Mouse (Mus musculus) activated CD4-positive, CD25-positive, alpha-beta regulatory T cell, adult 4 months (primary cell): Measurements from ENCODE around the gene Hk3. TPM values are rescaled to one million over a fixed set of nuclear protein-coding genes. Genes with fewer than 3 reads are reported as not detected.
A peak's percentile ranks its signal among the peaks of the same experiment; 100 is the strongest.

Experiments
- ATAC-seq: one replicate; pipeline ENCODE4 v1.8.0; 2017
- polyA plus RNA-seq, 2 experiments: library from polyadenylated mRNA; unstranded; fragments of 100-300 nt; shearing (Covaris generic); gene quantifications; one replicate each; pipeline ENCODE4 v1.2.1; 2017

The Hk3 gene
- under 1 TPM; 0.41 to 0.68 TPM for polyA plus RNA-seq

DNA sequence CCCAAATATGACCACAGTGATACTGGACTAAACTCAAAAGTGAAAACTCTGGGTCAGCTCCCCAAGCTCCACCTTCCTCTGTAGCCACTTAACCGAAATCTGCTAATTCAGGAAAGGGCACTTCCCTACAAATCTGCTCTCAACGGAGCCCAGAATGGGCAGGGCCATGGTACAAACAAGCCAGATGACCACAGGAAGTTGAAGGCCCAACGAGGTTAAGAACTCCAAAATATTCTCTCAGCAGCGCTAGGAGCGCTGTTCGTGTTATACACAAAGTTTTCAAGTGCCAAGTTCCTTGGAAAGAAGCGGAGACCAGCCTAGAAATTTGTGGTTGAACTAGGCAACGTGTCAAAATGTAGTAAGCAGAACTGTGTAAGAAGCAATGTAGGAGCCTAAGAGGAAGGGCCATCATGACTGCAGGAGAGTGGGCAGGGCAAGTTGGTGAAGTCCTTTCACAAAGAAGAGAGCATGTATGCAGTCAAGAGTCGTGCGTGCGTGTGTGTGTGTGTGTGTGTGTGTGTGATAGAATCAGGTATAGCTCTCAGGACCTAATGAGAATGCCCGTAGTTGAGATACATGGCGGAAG, at the start of gene Hk3:
TSS of gene Hk3 (minus strand) at position 192 of the 586 bp plus-strand sequence.
- ATAC-seq: no peak

DNA sequence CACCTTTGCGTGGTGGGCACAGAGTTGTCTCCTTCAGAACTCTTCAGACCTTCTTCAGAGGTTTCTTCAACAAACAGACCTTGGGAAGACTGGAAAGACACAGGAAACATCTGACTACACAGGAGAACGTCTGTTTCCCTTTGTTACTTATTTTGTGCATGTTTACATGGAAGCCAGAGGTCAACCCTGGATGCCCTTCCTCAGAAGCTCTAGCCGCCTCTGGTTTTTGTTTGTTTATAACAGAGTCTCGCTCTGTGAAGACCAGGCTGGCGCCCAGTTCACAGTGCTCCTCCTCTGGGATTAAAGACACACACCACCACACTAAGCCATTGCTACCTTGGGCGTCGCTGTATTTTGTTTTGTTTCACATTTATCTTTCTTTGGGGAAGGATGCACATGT, 48.5 kb upstream of the Hk3 start:
- ATAC-seq: no peak

DNA sequence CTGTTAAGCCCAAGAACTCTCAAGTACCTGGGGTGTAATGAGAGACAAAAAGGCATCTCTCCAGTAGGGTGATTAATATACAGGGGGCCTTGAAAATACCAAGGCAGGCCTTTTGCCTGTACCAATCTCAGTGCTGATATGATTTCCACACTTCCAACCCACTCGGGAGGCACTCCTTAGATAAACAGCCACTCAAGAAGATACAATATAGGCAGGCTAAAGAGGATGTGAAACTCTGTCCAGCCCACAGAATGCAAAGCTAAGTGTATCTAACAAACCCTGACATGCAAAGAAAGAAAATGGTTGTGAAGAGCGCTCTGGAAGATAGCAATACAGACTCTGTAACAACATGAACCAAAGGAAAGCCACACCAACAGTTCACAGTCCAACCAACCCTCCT, 42.1 kb upstream of the Hk3 start:
- no peak for ATAC-seq

DNA sequence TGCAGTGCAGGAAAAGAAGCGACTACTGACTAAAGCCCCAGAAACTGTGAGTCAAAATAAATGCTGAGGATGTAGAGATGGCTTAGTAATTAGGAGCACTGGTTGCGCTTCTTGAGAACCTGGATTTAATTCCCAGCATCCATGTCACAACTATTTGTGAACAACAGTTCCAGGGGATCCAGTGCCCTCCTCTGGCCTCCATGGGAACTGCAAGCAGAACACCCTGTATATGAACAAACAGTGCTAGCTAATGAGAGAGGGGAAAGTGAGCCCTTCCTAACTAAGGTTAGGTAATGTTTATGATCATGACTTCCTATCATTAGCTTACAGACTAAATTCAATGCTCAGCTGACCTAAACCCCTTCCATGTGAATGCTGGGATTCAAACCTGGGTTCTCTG, 36.9 kb upstream of the Hk3 start:
- ATAC-seq: no peak

DNA sequence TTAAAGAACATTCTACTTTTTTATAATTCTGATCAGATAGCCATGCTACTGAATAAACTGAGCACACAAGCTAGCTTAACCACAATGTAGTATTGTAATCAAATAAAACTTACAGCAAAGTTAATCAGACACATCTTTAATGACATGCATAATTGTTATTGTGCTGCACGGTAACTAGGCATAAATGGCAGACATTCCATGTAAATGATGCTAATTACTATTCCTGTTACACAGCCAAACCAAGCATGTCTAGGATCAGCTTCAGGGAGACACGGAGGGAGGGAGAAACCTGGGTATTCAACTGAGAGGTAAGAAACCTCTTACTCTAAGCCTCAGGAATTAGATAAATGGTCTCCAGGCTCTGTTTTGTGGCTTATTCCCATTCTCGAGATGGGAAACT, 26.5 kb upstream of the Hk3 start:
- no peak for ATAC-seq

GRCm38 (mm10) chr13:55040016-55040415, 18.8 kb upstream of the Hk3 start:
- ATAC-seq: no peak

- no peak for ATAC-seq
Measured at GRCm38 (mm10) chr13:55024215-55024614, 3.0 kb upstream of the Hk3 start.

DNA sequence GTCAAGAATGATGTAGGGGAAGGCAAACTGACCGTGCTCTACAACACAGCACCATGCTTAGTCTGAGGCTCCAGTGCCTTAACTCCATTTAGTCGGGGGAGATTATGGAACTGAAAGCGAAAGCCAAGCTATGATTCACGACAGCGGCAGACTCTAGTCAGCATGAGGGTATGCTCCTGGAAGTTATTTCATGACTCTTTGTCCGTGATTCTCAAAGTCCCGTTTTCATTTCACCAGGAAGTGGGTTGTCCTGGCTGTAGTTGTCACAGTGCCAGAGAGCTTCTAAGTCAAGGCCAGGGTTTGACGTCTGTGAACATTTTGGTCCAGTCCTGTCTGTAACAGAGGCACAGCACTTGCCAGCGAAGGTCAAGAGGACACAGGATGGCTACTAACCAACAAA, 1.5 kb upstream of the Hk3 start:
- peak; percentile 59 for ATAC-seq

DNA sequence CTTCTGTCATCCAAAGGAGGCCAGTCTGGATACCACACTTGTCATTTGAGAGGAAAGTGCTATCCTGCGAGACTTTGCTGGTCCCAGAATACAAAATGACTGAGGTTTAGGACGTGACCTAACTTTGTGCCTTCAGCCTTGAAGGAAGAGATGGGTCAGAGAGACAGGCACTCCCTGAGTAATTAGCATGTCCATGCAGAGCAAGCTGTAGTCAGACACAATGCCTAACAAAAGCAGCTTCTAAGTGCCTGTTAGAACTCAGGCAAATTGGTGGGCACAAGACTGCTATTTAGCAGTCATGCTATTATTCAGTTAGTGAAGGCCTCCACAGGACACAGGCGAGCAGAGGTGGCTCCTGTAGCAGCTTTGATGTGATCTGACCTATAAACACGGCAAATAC, 1.1 kb upstream of the Hk3 start:
- ATAC-seq: no peak

DNA sequence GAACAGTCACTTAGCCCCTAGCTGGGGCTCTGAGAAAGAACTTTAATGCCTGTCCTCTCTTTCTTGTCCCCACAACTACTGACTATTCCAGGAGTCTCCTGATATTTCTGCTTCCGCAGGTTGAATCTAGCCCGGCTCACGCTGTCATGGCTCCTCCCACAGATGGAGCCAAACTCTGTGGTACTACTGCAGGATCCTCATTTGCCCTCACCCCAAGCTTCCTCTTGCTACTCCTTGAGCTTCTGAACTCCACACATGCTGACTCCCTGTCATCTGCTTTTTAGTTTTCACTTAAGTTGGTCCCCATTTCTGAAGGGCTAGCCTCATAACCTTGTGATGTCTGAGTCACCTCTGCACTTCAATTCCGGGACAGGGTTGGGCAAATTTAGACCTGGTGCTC, 1.1 kb downstream of the Hk3 start:
- no peak for ATAC-seq

- ATAC-seq: peak; percentile 7
Measured at GRCm38 (mm10) chr13:55019181-55019580, 2.0 kb downstream of the Hk3 start.

DNA sequence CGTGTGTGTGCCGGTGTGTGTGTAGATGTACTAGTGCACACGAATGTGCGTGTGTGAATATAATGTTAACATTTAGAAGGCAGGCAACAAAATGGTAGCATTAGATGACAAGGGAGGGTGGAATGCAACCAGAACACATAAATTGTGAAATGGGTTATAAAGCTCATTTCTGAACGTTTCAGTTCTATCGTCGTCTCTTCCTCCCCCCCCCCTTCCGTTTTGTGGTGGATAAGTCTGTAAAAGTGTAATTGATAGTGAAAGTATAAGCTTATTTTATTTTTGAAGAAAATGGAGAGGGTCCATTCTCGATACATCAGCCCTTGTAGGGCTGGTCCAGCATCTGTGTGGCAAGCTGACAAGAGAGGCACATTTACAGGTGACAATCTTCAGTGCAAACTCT, 2.5 kb downstream of the Hk3 start:
- peak; percentile 34 for ATAC-seq

DNA sequence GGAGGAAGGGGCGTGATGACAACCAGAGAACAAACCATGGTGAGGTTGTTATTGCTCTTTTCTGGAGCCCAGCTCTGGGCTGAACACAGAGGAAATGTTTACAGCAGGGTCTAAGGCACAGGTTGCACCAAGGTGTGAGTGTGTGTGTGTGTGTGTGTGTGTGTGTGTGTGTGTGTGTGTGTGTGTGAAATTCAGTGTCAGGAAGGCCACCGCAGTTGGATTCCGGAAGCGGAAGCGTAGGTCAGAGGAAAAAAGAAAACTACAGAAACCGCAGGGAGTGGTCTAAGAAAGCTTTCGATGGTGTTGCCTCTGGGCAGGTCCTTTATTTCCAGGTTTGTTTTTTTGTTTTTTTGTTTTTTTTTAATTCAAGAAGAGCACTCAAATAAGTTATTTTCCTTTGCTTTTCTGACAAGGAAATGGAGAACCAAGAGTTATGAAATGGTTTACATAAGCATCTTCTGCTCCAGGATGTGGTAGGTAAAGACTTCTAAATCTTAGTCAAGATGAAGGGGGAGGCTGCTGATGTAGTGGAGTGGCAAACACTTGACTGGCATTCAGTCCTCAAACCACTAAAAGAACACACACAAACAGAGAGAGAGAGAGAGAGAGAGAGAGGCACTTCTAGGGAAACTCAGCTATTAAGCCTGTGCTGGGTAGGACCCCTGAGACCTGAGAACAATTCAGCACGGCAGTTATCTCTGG, 3.1 kb downstream of the Hk3 start:
- ATAC-seq: peak; percentile 67

- ATAC-seq: no peak
Measured at GRCm38 (mm10) chr13:55017154-55017897, 3.9 kb downstream of the Hk3 start.

DNA sequence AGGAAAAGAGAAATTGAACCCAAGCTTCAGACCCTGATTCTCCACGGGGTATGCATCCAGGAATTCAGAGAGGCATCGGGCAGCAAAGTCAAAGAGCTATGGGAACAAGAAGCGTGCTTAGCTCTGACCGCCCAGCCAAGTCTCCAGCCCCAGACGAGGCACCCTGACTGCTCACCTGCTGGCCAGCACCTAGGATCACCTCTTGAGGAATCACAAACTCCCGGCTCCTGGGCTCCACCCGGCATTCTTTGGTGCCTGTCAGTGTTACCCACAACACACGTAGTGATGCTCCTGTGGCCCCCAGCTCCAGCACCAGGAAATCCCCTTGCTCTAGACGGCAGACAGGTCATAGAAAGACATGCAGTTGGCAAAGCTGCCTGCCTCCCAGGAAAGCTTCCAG, 6.7 kb downstream of the Hk3 start:
- no peak for ATAC-seq

- no peak for ATAC-seq
Measured at GRCm38 (mm10) chr13:55013702-55014344, 7.4 kb downstream of the Hk3 start.

GRCm38 (mm10) chr13:55011981-55012478, 9.2 kb downstream of the Hk3 start:
- no peak for ATAC-seq

DNA sequence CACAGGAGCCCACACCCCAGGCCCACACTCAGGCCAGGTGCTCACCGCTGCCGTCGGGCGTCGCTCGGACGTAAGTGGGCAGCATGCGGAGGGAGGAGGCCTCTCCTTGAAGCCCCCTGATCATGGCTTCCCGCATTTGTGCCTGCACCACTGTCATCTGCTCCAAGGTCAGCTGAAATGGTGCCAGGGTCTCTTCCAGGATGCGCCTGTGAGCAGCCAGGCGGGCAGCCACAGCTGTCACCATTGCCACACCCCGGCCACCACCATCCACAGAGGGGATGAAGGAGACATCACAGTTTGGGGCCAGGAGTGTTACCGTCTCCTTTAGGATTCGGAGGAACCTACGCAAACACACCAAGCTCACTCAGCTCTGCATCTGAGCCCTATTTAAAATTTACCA, 10.1 kb downstream of the Hk3 start:
- ATAC-seq: no peak

DNA sequence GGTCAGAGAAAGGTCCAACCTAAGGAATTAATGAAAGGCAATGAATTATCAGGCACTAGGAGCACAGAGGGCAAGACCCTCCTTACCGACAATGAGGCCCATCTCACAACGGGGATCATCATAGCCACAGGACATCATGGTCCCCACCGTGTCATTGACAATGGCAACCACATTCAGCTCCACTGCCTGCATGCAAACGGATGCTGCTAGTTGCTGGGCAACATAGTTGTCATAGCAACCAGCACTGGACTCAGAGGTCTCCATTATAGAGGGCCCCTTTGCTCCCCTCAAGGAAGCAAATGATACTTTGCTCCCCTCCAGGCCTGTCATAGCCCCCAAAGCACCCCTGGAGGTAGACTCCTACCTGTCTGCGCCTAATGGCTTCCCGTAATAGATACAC, 12.6 kb downstream of the Hk3 start:
- ATAC-seq: no peak

DNA sequence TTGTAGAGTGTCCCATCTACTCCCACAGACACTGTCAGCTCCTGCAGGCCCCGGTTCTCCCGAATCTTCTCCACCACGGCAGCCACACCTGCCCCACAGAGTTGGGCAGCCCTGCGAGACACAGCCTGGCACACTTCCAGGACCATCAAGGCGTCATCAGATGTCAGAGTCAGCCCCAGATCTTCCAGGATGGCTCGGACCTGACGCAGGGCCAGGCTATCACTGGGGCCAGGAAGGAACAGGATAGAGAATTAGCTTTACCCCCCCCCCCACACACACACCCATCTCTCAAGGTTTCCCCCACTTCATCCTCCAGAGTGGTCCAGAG, 14.8 kb downstream of the Hk3 start:
- ATAC-seq: no peak

- no peak for ATAC-seq
Measured at GRCm38 (mm10) chr13:55005691-55006414, 15.3 kb downstream of the Hk3 start.

DNA sequence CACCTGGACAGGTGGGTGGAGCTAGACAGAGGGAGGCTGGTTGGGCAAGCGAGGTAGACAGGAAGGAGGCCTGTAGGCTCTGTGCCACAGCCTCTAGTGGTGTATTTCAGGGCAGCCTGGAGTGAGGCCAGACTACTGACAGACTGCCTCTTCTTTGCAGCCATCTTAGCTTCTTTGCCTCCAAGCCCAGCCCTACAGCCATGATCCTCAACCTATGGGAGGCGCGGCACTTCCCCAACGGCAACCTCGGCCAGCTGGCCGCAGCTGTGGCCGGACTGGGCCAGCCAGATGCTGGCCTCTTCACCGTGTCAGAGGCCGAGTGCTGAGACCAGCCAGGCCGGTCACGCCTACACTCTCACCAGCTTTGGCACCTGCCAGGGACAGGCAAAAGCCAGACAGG, 16.5 kb downstream of the Hk3 start:
- no peak for ATAC-seq

DNA sequence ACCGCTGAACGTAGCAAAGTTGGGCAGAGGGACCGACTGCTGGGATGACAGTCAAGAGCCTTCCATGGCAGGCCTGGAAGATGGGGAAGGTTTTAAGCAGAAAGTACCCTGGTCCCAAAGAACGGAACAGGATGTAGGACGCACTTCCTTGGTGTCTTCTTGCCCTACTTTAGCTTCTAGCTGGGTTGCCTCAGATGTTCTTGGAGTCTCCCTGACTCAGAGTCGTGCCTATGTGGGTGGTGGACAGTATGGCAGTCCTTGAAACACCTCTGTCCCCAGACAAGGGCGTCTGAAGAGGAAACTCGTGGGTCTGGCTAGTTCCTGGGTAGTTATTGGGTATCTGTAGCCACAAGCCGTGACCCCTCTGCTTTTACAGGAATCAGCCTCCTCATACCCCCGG, 19.1 kb downstream of the Hk3 start:
- ATAC-seq: no peak
